Mouse (Mus musculus) lung, postnatal 14 days (tissue): Measurements from ENCODE around the gene Zdhhc22.

Experiments
- DNase-seq: peaks from one replicate; pipeline ENCODE4 v3.0.0; 2021

The Zdhhc22 gene

DNA sequence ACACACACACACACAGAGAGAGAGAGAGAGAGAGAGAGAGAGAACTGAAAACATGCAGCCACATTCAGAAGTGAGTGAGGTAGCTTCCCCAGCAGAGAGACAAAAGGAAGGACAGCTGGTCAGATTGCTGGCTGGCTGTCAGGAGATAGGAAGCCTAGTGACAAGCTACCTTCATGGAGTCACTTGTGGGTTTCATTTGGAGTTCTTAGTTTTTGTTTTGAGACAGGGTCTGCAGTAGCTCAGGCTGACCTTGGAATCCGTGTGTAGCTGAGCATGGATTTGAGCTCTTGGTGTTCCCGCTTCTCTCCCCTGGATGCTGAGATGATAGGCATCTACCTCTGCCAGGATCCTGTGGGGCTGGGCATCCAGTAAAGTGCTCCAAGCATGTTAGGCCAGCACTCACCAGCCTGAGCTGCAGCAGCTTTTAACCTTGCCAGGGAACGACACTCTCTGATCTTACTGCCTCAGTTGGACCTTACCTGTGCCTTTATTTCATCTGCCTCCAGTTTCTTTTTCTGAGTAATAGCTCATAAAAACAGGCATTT, 29.4 kb downstream of the Zdhhc22 start:
- no peak for DNase-seq

DNA sequence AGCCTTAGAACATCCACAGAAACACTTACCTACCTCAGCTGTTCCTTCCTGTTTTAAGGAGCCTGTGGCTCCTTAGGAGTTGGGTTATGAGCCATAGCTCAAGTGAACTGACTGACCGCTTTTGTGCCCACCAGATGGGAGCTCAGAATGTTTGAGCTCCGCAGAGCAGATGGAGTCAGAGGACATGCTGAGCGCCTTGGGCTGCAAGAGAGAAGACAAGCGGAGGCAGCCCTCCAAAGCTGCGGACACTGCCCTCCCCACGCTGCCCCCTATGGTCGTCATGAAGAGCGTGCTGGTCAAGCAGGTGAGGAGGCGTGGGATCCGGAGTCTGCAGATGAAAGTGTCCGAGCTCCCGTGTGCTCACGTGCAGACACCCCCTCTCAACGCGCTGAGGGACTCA, 30.1 kb downstream of the Zdhhc22 start:
- no peak for DNase-seq

DNA sequence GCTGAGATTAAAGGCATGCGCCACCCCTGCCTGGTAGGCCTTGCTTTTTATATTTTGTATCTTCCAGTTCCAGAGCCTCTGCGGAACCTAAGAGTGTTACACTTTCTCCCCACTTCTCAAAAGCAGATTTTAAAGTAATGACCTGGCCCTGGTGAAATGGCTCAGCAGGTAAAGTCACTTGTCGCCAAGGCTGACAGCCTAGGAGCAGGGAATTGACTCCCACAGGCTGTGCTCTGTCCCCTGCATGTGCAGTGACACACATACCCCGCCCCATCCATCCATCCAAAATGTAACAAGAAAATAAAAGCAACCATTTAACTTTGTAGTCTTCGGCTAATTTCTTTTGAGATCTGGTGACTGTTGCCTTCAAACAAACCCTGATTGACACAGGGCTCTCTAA, 30.6 kb downstream of the Zdhhc22 start:
- DNase-seq: no peak

DNA sequence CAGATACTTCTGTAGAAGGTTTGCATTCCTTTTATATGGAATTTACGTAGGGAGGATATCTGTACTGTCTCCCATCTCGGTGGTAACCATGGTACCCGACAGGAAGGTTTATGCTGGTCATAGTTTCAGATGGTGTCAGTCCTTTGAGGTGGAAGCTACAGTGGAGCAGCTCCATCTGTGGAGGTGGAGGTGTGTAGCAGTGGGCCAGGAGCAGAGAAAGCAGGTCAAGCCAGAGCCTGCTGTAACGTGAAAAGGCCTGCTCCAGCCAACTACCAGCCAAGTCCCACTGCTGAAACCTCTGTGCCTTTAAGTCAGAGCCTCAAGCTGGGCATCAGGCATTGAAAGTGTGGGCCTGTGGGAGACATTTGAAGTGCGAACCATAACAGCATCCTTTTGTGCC, 31.7 kb downstream of the Zdhhc22 start:
- no peak for DNase-seq

DNA sequence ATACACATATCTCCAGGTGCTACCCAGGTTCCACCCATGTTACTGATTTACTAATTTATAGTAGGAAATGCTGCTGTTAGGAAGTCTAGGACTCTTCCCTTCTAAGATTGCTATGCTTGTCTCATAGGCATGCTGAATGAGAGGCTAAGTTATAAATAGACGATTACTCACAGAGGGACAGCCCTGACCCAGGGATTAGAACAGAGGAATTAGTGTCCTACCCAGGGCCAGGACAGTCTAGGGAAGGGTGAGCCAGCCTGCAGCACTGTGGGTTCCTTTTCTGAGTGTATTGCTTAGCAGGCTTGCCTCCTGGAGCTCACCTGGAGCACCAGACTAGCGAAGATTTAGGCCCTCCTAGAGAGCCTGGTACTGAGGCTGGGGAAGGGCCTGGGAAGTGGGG, 34.3 kb downstream of the Zdhhc22 start:
- no peak for DNase-seq

DNA sequence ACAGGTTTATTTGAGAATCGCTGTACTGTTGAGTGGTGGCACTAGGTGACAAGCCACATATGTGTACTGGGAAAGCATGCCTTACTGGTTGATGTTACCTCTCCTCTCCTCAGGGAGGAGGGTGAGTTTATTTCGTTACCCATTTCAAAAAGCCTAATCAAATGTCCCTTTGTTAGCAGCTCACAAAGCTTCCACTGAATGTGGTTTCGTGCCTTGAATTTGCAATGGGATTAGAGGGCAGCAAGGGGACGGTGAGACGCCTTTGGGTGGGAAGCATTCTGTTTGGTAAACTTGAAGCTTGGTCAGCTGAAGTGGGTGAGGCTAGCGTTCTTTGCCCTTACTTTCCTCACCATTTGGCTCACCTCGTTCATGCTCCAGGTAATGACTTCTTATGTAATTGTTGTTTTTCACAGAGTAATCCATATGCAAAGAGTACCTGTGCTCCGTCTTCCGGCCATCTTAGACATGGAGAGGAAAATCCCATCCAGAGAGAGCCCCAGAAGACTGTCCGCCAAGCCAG, 37.8 kb downstream of the Zdhhc22 start:
- DNase-seq: no peak

DNA sequence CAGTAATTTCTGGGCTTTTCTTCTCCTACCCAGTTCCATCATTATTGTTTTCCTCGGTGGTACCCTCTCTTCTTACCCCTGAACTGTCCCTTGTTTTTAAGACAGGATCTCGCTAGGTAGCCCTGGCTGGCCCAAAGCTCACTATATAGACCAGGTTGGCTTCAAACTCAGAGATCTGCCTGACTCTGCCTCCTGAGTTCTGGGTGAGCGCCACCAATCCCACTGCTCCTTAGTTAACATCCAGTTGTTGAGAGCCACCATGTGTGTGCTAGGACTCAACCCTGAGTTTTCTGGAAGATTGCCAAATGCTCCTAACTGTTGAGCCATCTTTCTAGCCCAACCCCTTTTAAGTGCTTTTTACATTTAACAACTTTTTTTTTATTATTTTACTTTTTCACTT, 39.3 kb downstream of the Zdhhc22 start:
- DNase-seq: no peak

DNA sequence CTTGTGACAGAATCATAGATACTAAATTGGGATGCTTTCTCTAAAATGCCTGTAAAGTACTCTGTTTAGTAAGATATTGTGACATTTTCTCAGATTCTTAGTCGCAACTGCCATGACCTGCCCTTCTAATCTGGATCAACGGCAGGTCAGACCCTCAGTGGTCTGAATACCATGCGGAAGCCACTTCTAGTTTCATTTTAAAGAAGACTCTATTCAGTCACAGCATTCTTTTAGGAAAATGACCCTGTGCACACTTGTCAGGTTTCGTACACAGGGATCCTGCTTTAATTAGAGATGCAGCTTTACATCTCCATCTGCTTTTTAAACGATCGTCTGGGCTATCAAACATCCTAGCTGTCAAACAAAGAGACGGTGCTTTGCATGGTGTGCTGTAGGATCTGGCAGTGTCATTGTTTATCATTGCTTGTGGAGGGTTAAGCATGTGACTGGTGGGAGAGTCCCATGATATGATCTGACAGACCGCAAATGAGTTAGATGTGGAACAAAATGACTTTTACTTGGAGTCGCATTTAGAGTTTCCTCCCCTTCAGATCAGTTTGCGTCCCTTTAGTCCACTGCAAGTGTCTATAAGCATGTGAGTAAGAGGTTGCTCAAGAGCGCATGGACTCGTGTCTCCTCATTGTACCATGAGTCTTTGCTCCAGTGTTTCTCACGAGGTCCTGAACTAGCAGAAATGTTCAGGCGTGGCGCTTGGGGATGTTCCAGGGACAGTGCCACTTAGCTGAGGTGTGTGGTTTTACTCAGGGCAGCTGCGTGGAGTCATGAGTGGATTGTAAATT, 39.9 kb downstream of the Zdhhc22 start:
- peak; percentile 39 for DNase-seq

DNA sequence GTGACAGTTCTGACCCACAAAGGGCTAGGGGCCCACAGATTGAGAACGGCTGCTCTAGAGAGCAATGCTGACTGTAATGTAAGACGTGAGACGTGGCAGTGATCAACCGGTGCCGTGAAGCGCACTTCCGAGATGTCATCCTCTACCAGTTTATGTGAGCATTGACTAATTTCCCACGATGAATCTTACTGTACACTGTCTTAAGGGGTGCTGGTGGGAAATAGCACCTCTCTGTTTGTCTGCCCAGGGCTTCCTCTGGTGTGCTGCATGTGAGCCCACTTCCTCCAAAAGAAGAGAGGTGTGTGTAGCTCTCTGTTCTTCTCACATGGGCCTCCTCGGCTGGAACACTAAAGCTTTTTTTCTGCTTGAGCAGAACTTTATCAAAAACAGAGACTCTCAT, 40.7 kb downstream of the Zdhhc22 start:
- no peak for DNase-seq

DNA sequence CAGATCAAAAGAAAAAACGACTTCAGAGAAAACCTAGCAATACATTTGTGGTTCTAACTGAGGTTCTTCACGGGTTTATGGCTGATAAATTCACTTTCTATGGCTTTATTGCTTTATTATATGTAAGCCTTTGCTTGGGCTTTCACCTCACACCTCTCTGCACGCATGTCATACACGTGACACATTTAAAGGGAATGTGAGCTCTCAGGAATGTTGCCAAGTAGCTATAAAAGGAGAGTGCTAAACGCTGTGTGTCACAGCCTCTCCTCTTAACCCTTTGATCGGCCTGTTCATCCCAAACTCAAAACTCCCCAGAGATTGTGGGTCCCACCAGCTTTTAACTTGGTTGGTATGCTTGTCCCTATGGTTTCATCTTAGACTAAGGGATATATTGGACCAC, 41.6 kb downstream of the Zdhhc22 start:
- DNase-seq: no peak

DNA sequence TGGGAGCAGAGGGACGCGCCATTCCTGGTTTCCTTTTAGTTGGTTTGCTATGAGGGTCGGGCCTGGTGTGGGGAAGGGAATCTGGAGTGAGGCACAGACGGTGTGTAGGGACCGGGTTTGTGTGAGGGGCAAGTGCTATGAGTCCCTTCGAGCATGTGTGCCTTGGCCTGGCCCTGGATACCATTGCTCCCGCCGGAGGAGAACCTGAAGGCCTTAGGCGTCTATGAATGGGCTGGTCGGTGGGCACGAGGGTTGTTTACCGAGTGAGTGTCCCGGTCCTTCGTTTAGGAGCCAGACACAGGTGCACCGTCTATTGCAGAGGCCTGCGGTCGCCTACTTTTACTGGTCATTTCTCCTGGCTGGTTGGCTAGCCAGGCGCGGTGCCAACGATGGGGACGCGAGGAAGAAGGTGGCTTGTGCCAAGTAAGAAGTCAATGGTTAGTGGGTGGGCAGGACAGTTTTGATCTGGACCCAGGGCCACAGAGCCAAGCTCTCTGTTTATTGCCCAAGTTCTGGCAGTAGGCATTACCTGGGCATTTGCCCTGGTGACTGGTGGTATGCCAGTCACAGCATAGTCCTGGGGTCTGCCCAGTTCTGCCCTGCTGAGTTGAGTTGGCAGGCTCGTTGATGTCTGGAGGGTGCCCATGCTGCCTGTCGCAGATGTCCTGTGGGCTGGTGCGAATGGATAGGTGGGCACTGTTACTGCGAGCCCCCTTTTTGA, 42.4 kb downstream of the Zdhhc22 start:
- DNase-seq: peak; percentile 54

DNA sequence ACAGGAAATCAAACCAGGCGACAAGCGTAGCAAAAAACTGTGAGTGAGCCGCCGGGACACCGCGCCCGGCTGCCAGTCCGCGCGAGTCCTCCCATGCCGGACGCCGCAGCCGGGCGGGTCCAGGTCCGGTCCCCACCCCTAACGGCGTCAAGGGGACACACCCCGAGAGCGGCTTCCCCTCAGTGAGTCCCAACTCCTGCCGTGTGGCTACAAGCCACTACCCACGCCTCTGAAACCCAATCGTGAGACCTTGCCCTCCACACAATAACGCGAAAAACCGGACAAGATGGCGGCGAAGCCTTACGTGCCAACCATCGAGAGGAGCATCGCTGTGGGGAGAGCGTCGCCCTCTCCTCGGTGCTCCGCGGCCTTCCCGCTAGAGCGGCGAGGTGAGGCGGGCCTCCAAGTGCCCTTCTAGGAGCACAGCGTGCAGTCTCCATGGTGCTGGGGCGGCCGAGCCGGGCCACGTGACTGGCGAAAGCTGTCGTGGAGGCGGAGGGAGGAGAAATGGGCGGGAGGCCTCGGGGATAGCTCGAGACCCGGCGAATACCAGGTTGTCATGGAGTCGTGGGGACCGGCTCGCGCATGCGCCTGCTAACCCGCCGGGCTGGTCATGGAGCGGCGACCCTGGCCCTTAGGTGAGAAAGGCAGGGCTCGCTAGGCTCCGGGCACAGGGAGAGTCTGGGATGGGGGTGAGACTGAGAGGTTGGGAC, 43.2 kb downstream of the Zdhhc22 start, which contains the start of gene Cipc:
Gene Cipc (plus strand): TSS at position 182 of the 713 bp plus-strand sequence.
- DNase-seq: peak; percentile 97

DNA sequence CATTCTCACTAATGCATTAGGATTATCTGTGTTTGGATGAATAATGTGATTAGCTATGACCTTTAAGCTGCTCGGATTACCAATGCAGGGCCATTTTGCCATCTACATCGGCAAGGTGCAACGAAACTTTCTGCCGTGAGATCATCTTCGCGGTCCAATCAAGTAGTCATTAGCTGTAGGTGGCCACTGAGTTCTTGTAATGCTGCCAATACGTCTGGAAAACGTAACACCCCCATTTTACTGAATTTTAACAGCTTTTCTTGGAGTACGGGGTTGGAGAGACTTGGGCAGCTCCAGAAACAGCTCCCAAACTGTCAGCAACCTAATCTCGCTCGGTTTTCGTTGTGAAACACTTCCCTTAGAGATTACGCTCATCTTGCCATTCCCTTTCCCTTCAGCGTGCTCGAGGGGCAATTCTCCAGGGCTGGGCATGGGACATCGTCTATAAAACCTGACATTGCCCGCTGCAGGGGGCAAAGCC, 43.9 kb downstream of the Zdhhc22 start:
- DNase-seq: no peak

DNA sequence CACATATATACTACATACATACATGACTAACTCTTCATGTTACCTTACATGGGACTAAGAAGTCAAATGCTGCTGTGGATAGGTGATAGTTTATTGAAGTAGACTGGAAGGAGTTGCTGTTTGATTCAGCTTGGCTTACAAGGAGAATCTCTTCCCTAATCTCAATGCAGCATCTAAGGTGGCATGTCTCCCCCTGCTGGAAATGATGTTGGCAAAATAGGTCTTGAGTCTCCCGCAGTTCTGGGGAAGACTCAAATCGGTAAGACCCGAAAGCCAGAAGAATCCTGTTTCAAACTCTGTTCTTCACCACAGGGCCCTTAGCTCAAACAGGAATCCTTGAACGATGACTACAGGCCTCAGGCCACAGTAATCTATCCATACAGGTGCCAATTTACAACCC, 45.1 kb downstream of the Zdhhc22 start:
- DNase-seq: peak; percentile 83

DNA sequence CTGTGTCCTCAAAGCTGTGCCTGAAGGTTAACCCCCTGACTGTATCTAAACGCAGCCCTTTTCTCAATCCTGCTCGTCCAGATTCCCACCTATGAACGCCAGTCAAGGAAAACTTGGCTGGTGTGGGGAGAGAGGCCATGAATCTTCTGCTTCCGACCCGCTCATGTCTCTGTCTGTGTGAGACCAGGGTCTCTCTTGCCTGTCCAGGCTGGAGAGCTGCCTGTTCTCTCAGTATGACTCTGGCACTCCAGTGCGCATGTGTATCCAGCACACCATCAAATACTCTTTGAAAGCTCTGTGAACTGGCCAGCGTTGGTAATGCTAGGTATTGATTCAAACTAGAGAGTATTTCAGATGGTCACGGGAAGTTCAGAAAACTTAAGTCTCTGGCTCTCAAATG, 46.8 kb downstream of the Zdhhc22 start:
- no peak for DNase-seq

DNA sequence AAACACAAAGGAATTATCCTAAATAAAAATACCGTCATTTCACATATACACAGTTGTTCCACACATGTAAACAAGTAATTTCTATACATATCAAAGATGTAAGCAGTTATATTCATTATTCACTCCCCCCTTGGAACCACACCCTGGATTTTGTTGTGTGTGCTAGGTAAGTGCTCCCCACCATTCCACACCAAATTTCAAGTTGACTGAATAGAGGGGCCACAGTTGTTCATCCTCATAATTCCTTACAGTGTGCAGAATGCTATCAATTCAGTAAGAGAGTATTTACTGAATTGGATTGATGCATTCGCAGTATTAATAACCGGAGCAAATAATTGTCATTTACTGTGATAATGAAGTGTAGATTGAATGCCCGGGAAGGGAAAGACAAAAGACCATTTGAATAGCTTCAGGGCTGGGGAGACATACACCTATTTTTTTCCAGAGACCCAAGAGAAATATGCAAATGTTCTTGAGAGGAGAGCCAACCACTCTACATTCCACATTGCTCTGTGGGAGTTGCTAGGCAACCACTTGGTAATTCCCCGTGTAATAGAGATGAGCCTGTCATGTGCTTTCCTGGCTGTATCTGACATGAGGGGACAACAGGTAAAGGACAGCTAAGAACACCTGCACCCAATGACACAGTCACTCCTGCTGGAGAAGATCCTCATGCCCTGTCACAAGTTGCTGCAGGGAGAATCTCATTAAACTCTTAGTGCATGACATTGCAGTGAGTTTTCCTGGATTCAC, 48.3 kb downstream of the Zdhhc22 start:
- no peak for DNase-seq

DNA sequence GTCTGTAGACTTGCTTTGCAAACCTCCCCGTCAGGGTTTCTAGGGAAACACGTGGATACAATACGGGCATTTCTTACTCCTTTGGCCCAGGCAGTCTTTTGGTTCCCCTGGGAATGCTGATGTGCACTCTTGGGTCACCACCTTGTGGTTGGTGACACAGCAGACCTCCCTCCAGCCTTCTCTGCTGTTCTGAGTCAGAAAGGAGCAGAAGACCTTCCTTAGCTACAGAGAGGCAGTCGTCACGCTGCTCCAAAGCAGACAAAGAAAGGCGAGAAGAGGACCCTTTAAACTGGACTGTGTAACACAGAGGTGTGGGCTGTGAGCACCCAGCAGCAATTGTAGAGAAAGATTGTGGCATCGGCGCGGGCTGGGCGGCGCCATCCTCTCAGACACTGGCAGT, 49.1 kb downstream of the Zdhhc22 start:
- no peak for DNase-seq

DNA sequence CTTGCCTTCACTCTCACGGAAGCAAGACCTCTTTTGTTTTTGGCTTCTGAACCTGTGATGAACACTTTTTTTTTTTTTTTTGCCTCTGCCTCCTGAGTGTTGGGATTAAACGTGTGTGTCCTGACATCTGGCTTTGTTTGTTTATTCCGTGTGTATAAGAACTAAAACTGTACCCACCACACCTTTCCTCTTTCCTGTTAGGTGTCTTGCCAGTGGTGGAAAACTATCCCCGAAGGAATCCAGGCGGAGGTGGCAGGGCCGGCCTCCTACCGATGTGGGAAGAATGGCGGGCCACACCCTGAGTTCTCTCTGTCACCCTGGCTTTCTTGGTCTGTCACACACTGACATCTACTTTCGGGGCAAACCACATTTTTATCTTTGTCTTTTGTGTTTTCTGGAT, 51.7 kb downstream of the Zdhhc22 start:
- DNase-seq: no peak

DNA sequence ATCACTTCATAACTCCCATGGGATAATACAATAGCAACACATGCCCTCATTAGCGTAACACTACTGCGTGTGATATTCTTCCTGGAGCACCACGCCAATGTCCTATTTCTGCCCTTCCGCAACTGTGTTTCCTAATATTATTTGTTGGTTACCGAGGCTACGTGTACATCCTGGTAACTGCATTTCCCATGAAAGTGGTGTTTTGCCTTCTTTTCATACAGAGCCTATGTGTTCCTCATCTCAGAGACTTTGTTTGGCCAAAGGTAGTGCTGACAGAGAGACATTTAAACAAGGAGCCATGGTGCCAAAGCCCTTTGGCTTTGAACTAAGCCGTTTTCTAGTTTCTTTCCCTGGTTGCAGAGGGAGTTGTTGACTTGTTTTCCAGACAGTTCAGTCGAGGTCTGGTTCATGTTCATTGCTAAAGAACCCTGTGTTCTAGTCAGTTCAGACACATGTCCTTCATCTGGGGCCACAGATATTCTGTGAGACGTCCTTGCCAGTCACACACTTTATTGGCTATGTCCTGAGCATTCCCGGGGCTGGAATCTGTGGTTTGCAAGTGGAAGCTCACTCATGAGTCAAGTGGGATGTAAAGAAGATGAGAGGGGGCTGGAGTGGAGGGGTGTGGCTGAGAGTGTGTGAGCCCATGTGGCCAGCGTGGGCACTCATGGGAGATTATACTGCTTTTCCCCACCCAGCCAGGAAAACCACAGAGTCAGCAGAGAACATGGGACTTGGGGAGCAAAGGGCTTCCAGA, 53.5 kb downstream of the Zdhhc22 start:
- peak; percentile 49 for DNase-seq

DNA sequence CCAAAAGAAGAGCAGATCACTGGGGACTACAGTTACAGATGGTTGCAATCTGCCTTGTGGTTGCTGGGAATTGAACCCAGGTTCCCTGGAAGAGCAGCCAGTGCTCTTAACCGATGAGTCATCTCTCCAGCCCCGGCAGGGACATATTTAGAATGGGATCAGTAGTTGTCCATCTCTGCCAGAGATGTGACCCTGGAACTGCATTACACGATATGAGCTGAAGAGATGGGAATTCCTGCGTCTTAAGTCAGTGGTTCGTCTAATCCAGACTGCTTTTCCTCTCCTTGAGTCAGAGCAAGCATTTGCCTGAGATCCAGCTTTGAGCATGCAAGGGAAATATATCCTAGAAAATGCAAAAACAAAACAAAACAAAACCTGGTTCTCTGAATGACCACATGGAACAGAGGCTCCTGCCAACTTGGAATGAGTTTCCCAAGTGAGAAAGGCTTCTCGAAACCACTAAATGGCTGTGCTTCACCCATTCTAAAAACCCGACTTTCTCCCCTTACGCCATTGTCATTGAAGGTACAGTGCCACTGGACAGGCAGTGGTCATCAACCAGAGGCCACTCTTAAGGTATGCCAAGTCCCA, 54.4 kb downstream of the Zdhhc22 start:
- no peak for DNase-seq

DNA sequence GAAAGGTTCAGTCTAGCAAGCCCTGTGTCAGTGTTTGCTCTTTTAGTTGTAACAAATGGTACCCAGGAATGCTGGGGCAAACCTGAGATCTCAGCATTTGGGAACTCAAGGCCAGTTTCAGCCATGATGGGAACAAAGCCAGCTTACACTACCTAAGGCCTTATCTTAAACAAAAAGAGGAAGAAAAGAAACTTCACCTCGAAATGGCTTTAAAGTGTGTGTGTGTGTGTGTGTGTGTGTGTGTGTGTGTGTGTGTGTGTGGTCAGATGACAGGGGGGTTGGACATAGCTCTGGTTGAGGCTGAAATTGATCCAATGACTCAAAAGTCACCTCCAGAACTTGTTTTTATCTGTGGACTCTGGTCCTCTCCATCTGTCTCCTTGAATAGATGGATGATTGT, 55.5 kb downstream of the Zdhhc22 start:
- no peak for DNase-seq
